Mouse (Mus musculus) hindbrain, embryonic 16.5 days (tissue): ENCODE data around the gene Grid1. TPM values are rescaled to one million over a fixed set of nuclear protein-coding genes. Genes with fewer than 3 reads are reported as not detected.

Source experiments
- ATAC-seq: fragments of 200-750 bp; cut with Nextera tagmentation; 2 replicates; pipeline ENCODE4 v1.8.0; 2017; ENCODE audit warnings: moderate TSS enrichment, moderate library complexity
- H3K27ac ChIP-seq: fragments of 300-500 bp; sonication (generic); 2 replicates; pipeline ENCODE4 v1.5.1; 2014; ENCODE audit warnings: low read depth, mild to moderate bottlenecking, control low read depth, low read length, moderate library complexity
- H3K27me3 ChIP-seq: fragments of 300-500 bp; sonication (generic); replicated peaks from 2 replicates; pipeline ENCODE4 v1.6.1; 2014; ENCODE audit warnings: low read length; ENCODE audit not compliant: control insufficient read depth, insufficient read depth
- H3K36me3 ChIP-seq: fragments of 300-500 bp; sonication (generic); 2 replicates; pipeline ENCODE4 v1.6.1; 2014; ENCODE audit warnings: mild to moderate bottlenecking, low read length, moderate library complexity, mixed read lengths; ENCODE audit not compliant: control insufficient read depth, insufficient read depth
- H3K4me1 ChIP-seq: fragments of 300-500 bp; sonication (generic); 2 replicates; pipeline ENCODE4 v1.6.1; 2014; ENCODE audit warnings: low read depth, low read length; ENCODE audit not compliant: control insufficient read depth, insufficient read depth
- H3K4me2 ChIP-seq: fragments of 300-500 bp; sonication (generic); 2 replicates; pipeline ENCODE4 v1.6.1; 2014; ENCODE audit warnings: mild to moderate bottlenecking, low read length, control low read depth, moderate library complexity
- H3K4me3 ChIP-seq: fragments of 300-500 bp; sonication (generic); 2 replicates; pipeline ENCODE4 v1.5.1; 2014; ENCODE audit warnings: mild to moderate bottlenecking, low read length, control low read depth, moderate library complexity
- H3K9ac ChIP-seq: fragments of 300-500 bp; sonication (generic); 2 replicates; pipeline ENCODE4 v1.6.1; 2014; ENCODE audit warnings: low read depth, mild to moderate bottlenecking, control low read depth, low read length, moderate library complexity
- H3K9me3 ChIP-seq: fragments of 300-500 bp; sonication (generic); 2 replicates; pipeline ENCODE4 v1.6.1; 2014; ENCODE audit warnings: mild to moderate bottlenecking, low read length, moderate library complexity; ENCODE audit not compliant: control insufficient read depth
- WGBS: fragments of 180-500 bp; shearing (Covaris S2); extraction: QIAGEN DNeasy Blood & Tissue Kit; methylation state at CpG from one replicate; pipeline ENCODE4 v1.1.7; 2014; 5-methylcytosine and 5-hydroxymethylcytosine counted together
- polyA plus RNA-seq: library from polyadenylated mRNA; unstranded; fragments of >200 nt; fragmentation: Nextera tagmentation; extraction: Ambion mirVana; gene quantifications from 2 replicates; pipeline ENCODE4 v1.2.1, GENCODE M21; 2015

The Grid1 gene
- polyA plus RNA-seq, 1 experiment from 2014 or later, result 7.1 TPM

DNA sequence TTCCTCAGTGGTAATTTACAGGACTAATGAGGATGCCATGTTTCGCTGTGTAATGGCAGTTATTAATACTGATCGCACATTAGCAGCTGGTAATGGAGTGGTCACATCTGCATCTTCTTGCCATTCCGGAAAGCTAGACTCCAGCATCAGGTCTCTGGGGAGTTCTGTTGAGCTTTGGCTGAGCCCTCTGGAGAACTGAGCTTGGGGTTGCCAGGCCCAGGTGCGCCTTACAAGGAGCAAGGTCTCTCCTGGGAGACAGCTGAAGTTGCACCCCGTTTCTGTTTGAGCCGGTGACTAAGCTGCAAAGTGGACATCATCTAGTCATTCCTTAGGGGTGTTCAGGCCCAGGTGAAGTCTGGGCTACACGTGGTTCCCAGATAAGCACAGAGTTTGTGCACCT lies 186.8 kb downstream of the Grid1 start:
- H3K4me2 ChIP-seq, result no peak overlapping the region
- H3K9me3 ChIP-seq, result no peaks in the 10 kb centered on the region
- ATAC-seq, result no peak
- no peak overlapping the region for H3K4me3 ChIP-seq
- no peaks in the 10 kb centered on the region for H3K36me3 ChIP-seq
- H3K27ac ChIP-seq, result no peak overlapping the region
- H3K9ac ChIP-seq, result no peak overlapping the region
- 69% methylated on average over 7 of the region's 7 CpGs for WGBS
- peaks cover 7% of the 10 kb centered on the region; the same call in 1 of the 2 replicates for H3K4me1 ChIP-seq
- H3K27me3 ChIP-seq, result no peaks in the 10 kb centered on the region

DNA sequence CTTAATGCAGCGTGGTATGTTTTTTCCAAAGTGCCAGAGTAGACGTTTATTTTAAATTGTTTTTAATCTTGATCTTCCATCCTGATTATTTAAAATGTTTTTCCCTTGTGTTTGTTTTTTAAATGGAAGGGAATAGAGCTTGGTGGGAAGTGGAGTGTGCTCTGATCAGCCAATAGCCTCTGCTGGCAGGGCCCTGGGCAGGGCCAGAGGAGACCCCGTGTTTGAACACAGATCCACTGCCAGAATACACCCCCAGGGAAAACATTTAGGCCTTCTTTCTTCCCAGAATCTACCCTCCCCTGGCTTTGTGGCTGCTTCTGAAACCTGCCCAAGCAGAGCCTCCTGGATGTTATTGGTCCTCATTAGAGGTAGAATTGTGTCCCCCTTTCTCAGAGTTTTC lies 188.8 kb downstream of the Grid1 start:
- no peak overlapping the region; the same call in 1 of the 2 replicates for H3K4me2 ChIP-seq
- WGBS, result 29% methylated on average over 3 of the region's 3 CpGs
- H3K4me1 ChIP-seq, result peaks cover 7% of the 10 kb centered on the region; the same call in 1 of the 2 replicates
- H3K9ac ChIP-seq, result no peak overlapping the region
- no peaks in the 10 kb centered on the region for H3K9me3 ChIP-seq
- H3K36me3 ChIP-seq, result no peaks in the 10 kb centered on the region
- ATAC-seq, result peak; percentile 57
- H3K27ac ChIP-seq, result no peak overlapping the region
- H3K4me3 ChIP-seq, result no peak overlapping the region
- no peaks in the 10 kb centered on the region for H3K27me3 ChIP-seq

DNA sequence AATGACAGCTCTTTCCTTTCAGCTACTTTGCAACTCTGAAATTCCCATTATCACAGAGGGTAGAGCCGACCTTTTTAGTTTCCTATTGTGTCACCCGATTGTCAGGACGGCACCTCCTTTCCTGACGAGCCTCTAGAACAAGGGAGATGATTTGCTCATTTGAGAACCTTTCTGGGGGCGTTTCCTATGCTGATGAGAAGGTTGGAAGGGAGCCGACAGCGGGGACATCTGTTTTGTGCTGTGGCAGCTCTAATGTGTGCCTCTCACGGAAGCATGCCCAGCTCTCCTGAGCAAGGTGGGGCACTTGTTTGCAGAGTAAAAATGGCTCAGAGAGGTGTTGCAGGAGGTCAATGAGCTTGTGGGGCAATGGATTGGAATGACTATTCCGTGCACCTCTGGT lies 189.2 kb downstream of the Grid1 start:
- H3K9ac ChIP-seq, result no peak overlapping the region
- peak; percentile 29; the same call in 1 of the 2 replicates for ATAC-seq
- H3K4me1 ChIP-seq, result peaks cover 7% of the 10 kb centered on the region; the same call in 1 of the 2 replicates
- WGBS, result 22% methylated on average over 9 of the region's 9 CpGs
- H3K36me3 ChIP-seq, result no peaks in the 10 kb centered on the region
- H3K9me3 ChIP-seq, result no peaks in the 10 kb centered on the region
- no peak overlapping the region for H3K4me3 ChIP-seq
- H3K27ac ChIP-seq, result no peak overlapping the region
- peak overlapping the region; percentile 2; the same call in 1 of the 2 replicates for H3K4me2 ChIP-seq
- no peaks in the 10 kb centered on the region for H3K27me3 ChIP-seq

DNA sequence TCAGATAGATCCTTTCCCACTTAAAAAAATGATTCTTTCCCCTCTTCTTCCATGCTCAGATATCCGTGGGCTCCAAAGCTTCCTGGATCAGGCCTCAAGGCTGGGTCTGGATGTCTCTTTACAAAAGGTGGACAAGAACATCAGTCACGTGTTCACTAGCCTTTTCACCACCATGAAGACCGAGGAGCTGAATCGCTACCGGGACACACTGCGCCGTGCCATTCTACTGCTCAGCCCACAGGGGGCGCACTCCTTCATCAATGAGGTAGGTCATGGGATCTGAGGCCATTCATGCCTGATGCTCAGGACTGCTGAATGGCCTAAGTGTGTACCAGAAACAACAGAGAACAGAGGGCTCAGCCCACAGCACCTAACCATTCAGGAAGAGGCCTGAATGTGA lies 206.8 kb downstream of the Grid1 start:
- H3K36me3 ChIP-seq, result no peaks in the 10 kb centered on the region
- ATAC-seq, result no peak
- H3K4me3 ChIP-seq, result no peak overlapping the region
- no peaks in the 10 kb centered on the region for H3K27me3 ChIP-seq
- no peak overlapping the region for H3K4me2 ChIP-seq
- WGBS, result 93% methylated on average over 8 of the region's 8 CpGs
- no peak overlapping the region for H3K27ac ChIP-seq
- no peaks in the 10 kb centered on the region for H3K4me1 ChIP-seq
- no peaks in the 10 kb centered on the region for H3K9me3 ChIP-seq
- H3K9ac ChIP-seq, result no peak overlapping the region

DNA sequence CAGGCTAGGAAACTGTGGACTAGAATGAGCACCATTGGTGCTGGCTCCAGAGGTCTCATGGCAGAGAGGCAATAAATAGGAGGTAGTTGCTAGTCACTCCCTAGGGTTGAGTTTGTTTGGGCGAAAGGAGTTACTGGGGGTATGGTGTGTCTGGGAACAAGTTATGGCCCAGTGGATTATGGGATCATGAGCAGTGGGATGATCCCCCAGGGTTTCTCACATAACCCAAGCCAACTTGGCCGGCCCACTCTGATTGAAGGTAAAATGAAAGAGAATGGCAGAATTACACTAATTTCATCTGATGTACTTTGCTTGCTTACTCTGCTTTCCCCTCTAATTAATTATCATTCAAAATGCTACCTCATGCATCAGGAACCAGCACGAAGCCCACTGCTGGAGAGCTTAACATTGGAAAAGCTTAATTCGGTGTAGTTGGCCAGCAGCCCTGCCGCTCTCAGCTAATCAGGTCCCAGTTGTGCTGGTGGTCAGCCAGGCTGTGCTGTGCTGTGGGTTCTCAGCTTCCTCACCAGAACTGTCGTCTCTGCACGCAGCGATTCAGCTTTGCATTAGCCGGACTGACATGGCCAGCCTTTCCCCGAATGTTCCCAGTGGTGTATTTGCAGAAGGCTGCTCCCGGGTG lies 207.7 kb downstream of the Grid1 start:
- Histone ChIP-seq H3K27ac (no peak overlapping the region), H3K4me1 (no peaks in the 10 kb centered on the region), H3K27me3 (no peaks in the 10 kb centered on the region), H3K9me3 (no peaks in the 10 kb centered on the region), H3K4me2 (no peak overlapping the region), H3K36me3 (no peaks in the 10 kb centered on the region), H3K9ac (no peak overlapping the region), H3K4me3 (no peak overlapping the region)
- ATAC-seq, result peak; percentile 77
- 56% methylated on average over 11 of the region's 11 CpGs for WGBS

DNA sequence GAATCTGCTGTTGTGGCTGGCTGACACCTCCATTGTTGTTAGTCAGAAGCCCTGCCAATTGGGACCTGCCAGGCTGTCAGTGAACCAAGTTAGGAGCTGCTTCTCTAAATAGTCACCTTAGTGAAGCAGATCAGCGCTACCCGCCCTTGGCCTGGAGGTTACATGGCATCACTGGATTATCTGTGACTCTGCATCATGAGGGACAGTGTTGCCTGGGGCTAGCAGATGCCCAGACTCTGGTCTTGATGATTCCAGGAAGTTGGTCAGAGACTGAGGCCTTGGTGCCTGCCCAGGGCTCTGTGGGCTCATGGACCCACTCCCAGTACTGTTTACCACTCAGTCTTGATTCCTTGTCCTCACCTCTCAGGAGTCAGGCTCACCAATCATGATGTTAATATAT lies 209.7 kb downstream of the Grid1 start:
- Histone ChIP-seq H3K9ac (no peak overlapping the region), H3K4me2 (no peak overlapping the region), H3K36me3 (no peaks in the 10 kb centered on the region), H3K4me3 (no peak overlapping the region), H3K9me3 (no peaks in the 10 kb centered on the region), H3K4me1 (no peaks in the 10 kb centered on the region), H3K27ac (no peak overlapping the region), H3K27me3 (no peaks in the 10 kb centered on the region)
- WGBS, result 97% methylated on average over 2 of the region's 2 CpGs
- ATAC-seq, result no peak

DNA sequence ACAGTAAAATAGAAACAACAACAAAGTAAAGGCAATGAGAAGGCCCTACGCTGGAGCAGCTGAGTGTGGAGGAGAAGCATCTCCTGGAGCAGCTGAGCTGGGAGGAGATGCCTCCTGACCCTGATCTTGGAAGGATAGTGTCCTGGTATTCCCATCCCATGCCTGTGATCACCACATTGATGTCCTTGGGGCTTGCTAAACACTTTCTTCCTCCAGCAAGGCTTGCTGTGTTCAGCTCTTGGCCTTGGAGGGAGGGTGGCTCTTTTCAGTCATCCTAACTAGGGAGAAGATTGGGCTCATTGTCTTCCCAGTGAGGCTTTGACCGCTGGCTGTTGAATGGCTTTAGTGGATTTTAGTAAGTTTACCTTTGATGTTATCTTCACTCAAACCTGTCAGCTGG lies 210.4 kb downstream of the Grid1 start:
- H3K27me3 ChIP-seq, result no peaks in the 10 kb centered on the region
- H3K4me1 ChIP-seq, result no peaks in the 10 kb centered on the region
- H3K9me3 ChIP-seq, result no peaks in the 10 kb centered on the region
- 90% methylated on average over 2 of the region's 2 CpGs for WGBS
- no peak overlapping the region for H3K9ac ChIP-seq
- no peak for ATAC-seq
- no peaks in the 10 kb centered on the region for H3K36me3 ChIP-seq
- H3K27ac ChIP-seq, result no peak overlapping the region
- H3K4me2 ChIP-seq, result no peak overlapping the region
- no peak overlapping the region for H3K4me3 ChIP-seq

DNA sequence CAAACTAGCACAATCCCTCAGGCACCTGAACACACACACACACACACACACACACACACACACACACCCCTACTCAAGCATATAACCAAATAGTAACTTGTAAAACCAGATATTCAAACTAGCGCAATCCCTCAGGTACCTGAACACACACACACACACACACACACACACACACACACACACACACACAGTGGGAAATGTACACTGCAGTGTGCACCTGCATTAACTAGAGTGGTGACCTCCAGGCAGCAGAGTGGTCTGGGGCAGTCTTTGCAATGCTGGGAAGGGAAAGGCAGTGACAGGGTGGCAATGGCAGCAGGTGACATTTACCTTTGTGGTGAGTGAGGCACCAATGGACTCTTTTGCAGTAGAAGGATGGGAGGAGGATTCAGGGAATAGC lies 212.4 kb downstream of the Grid1 start:
- Histone ChIP-seq H3K4me3 (no peak overlapping the region), H3K36me3 (no peaks in the 10 kb centered on the region), H3K27ac (no peak overlapping the region), H3K27me3 (no peaks in the 10 kb centered on the region), H3K4me2 (no peak overlapping the region), H3K9ac (no peak overlapping the region), H3K9me3 (no peaks in the 10 kb centered on the region), H3K4me1 (no peaks in the 10 kb centered on the region)
- WGBS, result 100% methylated on average over 1 of the region's 1 CpGs
- no peak for ATAC-seq

DNA sequence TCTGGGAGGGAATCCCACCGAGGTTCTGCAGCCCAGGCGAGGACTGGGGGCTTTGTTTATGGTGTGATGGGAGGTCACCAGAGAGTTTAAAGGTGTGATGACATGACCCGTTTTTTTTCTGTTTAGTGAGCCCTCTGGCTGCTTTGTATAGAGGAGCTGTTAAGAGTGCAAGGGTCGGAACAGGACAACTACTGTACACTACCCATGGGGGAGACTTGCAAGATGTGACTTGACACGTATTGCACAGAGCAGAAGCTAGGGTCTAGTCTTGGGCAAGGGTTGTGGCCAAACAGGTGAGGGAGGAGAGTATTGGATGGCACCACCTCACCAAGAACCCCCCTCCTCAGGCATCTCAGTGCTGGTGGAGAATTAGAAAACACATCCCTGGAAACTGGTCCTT lies 224.4 kb downstream of the Grid1 start:
- Histone ChIP-seq H3K9me3 (no peaks in the 10 kb centered on the region), H3K27me3 (no peaks in the 10 kb centered on the region), H3K4me1 (peaks cover 2% of the 10 kb centered on the region; the same call in 1 of the 2 replicates), H3K4me2 (no peak overlapping the region), H3K36me3 (no peaks in the 10 kb centered on the region), H3K27ac (no peak overlapping the region), H3K9ac (no peak overlapping the region), H3K4me3 (no peak overlapping the region)
- 56% methylated on average over 5 of the region's 5 CpGs for WGBS
- ATAC-seq, result no peak
